Mouse (Mus musculus): ENCODE data around the gene Mrnip.

DNA sequence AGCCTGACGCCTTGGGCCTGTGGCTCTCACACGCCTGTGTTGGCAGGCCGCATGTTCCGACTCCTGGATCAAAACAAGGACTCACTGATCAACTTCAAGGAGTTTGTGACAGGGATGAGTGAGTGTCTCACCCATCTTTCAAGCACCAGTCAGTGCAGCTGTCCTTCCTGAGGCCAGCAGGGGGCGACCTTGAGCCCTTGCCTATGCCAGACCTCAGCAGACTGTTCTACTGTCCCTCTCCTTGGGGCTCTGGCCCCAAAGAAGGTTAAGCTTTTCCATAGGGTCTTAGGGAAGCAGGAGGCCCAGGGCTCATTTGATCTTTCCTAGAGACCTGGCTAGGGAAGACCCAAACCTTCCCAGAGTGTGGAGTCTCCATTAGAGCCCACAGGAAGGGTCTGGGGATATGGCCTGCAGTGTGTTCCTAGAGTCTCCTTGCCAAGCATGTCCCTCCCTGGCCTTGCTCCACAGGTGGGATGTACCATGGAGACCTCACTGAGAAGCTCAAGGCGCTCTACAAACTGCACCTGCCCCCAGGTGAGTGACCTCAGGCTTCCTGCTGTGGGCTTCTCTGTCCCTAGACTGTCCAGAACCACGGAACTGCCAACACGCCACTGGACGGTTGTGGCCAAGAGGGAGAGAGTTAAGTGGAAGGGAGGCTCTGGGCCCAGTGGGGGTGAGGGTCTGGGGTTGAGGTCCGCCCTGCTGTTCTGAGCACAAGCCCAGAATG is 12.5 kb upstream of the Mrnip start:
- peak; percentile 95 for TF ChIP-seq CTCF (conservative IDR thresholded peaks at IDR 0.05; ENCODE audit: insufficient read depth, insufficient read length, low read depth, low read length)
- no peak for TF ChIP-seq POLR2A (IDR thresholded peaks at IDR 0.05; ENCODE audit: low read depth, low read length)
